Mouse (Mus musculus): ENCODE results near the gene Tlcd2.

Gene Tlcd2

DNA sequence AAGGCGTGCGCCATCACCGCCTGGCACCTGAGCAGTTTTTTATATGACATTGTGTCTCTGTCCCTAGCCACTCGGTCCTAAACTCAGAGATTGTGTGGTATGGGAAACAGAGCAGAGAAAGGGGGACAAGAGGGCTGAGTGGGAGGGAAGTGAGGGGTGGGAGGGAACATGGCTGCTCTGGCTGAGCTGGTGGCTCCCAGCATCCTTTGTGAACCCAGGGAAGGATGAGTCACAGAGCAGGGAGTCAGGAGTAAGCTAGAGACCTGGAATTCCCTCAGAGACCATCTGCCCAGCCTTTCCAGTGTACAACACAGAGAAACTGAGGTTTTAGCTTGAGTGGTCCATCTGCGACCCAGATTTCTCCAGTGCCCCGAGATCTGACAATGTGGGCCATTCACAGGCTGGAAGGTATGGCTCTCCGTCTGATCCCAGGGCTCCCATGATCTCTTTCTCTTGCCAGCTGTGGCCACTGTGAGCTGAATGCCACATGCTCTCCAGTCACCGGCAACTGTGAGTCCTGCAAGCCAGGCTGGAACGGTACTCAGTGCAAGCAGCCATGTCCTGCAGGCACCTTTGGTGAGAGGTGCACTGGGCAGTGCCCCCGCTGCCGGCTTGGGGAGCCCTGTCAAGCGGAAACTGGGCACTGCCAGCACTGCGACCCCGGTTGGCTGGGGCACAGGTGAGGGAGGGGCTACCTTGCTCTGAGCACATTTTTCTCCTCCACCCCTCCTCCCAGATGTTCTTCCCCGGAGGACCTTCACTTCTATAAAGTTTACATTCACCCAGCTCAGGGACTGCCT lies 58.5 kb downstream of the Tlcd2 start:
- DNase-seq (ENCODE audit: low read depth): no peak
